Mouse (Mus musculus): ENCODE measurements around the gene Aldh1l1. TPM values are rescaled to one million over a fixed set of nuclear protein-coding genes. Genes with fewer than 3 reads are reported as not detected.

Gene Aldh1l1
- polyA plus RNA-seq, 1 experiment, result 17.9 TPM

- TF ChIP-seq POLR2A (IDR thresholded peaks at IDR 0.05; ENCODE audit: borderline replicate concordance, extremely low read depth, low read depth, low read length), result no peak
- TF ChIP-seq CTCF (IDR thresholded peaks at IDR 0.05; ENCODE audit: insufficient read depth, low read length), result no peak
- WGBS, result 41% methylated on average over 12 of the region's 12 CpGs
- no peak for DNase-seq
- H3K4me1 ChIP-seq (ENCODE audit: control insufficient read depth, insufficient read depth, low read length), result peaks cover 24% of the 10 kb centered on the region
- no peak overlapping the region for H3K4me3 ChIP-seq (replicated peaks; ENCODE audit: extremely low read depth, low read depth, low read length)
Measured at GRCm38 (mm10) chr6:90461771-90462170, 24.5 kb upstream of the Aldh1l1 start.

- Histone ChIP-seq H3K4me1 (ENCODE audit: control insufficient read depth, insufficient read depth, low read length) (peaks cover 29% of the 10 kb centered on the region), H3K4me3 (replicated peaks; ENCODE audit: extremely low read depth, low read depth, low read length) (peak within 1 kb of the TSS; percentile 88)
- WGBS, result 1% methylated on average over 68 of the region's 70 CpGs
- TF ChIP-seq POLR2A (IDR thresholded peaks at IDR 0.05; ENCODE audit: borderline replicate concordance, extremely low read depth, low read depth, low read length) (peak; percentile 49; the same call in 1 of the 2 replicates), CTCF (IDR thresholded peaks at IDR 0.05; ENCODE audit: insufficient read depth, low read length) (no peak)
- peak; percentile 78 for DNase-seq
Measured at GRCm38 (mm10) chr6:90462181-90462706, 24.0 kb upstream of the Aldh1l1 start, which contains the start of gene Klf15. Gene Klf15 (plus strand): TSS chr6:90462576.

DNA sequence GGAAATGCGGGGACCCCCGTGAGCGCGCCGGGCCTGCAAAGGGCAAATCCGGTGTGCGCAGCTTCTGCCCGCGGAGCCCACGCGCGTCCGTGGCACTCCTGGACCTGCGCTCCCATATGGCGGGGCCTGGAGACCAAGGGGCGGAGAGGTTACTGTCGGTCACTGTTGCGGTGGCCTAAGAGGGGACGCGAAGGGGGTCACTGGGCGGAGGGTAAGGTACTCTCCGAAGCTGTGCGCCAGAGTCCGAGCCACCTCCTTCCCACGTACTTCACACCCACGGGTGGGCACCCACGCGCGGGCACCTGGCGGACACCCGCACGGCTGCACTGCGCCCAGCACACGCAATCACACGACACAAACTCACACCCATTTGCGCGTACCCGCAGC is 23.4 kb upstream of the Aldh1l1 start:
- 1% methylated on average over 38 of the region's 38 CpGs for WGBS
- Histone ChIP-seq H3K4me3 (replicated peaks; ENCODE audit: extremely low read depth, low read depth, low read length) (peak overlapping the region; percentile 88), H3K4me1 (ENCODE audit: control insufficient read depth, insufficient read depth, low read length) (peaks cover 33% of the 10 kb centered on the region)
- no peak for TF ChIP-seq CTCF (IDR thresholded peaks at IDR 0.05; ENCODE audit: insufficient read depth, low read length)
- peak; percentile 13; the same call in 1 of the 2 replicates for TF ChIP-seq POLR2A (IDR thresholded peaks at IDR 0.05; ENCODE audit: borderline replicate concordance, extremely low read depth, low read depth, low read length)
- peak; percentile 48 for DNase-seq

DNA sequence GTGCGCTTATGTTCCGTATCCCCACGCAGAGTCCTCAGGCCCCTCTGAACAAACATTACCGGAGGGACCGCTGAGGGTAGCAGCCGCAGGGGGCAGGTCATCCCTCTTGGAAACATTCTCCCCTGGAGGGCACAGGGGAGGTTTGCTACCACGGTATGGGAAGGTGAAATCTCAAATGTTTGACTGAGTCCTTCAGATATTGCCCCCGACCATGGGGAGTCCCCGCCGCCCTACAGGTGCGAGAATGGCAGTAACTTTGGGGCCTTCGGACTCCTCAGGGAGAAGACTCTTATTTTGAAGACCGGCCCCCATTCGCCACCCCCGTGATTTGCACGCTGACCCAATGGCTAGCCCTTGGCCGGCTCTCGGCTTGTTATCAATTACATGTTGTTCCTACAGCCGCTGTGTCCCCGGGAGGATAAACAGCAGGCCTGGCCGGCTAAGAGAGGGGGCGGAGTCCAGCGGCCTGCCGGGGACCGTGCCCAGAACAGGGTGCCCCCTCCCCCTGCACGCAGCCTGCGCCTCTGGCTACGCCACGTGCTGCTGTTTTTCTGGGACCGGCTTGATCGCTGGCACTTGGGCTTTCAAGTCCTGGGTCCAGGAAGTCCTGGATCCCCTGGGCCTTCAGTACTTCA is 22.9 kb upstream of the Aldh1l1 start:
- Histone ChIP-seq H3K4me3 (replicated peaks; ENCODE audit: extremely low read depth, low read depth, low read length) (peak overlapping the region; percentile 88), H3K4me1 (ENCODE audit: control insufficient read depth, insufficient read depth, low read length) (peaks cover 34% of the 10 kb centered on the region)
- WGBS, result under 1% methylated on average over 31 of the region's 31 CpGs
- DNase-seq, result peak; percentile 90
- TF ChIP-seq CTCF (IDR thresholded peaks at IDR 0.05; ENCODE audit: insufficient read depth, low read length) (no peak), POLR2A (IDR thresholded peaks at IDR 0.05; ENCODE audit: borderline replicate concordance, extremely low read depth, low read depth, low read length) (peak; percentile 76; the same call in 1 of the 2 replicates)

DNA sequence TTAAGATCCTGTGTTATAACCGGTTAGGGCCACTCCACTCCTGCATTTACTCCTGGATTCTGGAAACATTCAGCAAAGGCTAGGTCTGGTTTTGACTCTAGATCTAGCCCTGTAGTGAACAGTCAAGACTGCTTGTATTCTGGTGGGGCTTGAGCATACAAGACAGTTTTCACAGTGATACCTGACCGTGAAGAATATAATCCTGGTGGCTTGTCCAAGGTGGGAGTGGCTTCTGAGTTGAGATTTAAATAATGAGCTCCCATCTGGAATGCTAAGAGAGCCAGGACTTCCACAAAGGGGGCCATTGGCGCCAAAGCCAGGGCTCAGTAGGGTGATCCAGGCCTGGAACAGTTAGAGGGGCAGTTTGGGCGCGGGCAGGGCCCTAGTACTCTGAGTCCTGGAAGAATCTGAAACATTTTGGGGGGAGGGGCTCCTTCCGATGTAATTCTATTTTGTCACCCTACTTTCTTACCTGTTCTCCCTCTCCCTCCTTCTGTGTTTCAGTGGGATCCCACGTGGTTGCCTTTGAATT is 22.3 kb upstream of the Aldh1l1 start:
- WGBS, result 49% methylated on average over 7 of the region's 7 CpGs
- TF ChIP-seq CTCF (IDR thresholded peaks at IDR 0.05; ENCODE audit: insufficient read depth, low read length) (no peak), POLR2A (IDR thresholded peaks at IDR 0.05; ENCODE audit: borderline replicate concordance, extremely low read depth, low read depth, low read length) (no peak)
- H3K4me1 ChIP-seq (ENCODE audit: control insufficient read depth, insufficient read depth, low read length), result peaks cover 34% of the 10 kb centered on the region
- peak overlapping the region; percentile 47 for H3K4me3 ChIP-seq (replicated peaks; ENCODE audit: extremely low read depth, low read depth, low read length)
- no peak for DNase-seq

- WGBS, result 91% methylated on average over 11 of the region's 11 CpGs
- TF ChIP-seq POLR2A (IDR thresholded peaks at IDR 0.05; ENCODE audit: borderline replicate concordance, extremely low read depth, low read depth, low read length), result no peak
- no peak for TF ChIP-seq CTCF (IDR thresholded peaks at IDR 0.05; ENCODE audit: insufficient read depth, low read length)
- DNase-seq, result no peak
- Histone ChIP-seq H3K4me3 (replicated peaks; ENCODE audit: extremely low read depth, low read depth, low read length) (no peak overlapping the region), H3K4me1 (ENCODE audit: control insufficient read depth, insufficient read depth, low read length) (peaks cover 37% of the 10 kb centered on the region)
Measured at GRCm38 (mm10) chr6:90465028-90465640, 21.1 kb upstream of the Aldh1l1 start.

DNA sequence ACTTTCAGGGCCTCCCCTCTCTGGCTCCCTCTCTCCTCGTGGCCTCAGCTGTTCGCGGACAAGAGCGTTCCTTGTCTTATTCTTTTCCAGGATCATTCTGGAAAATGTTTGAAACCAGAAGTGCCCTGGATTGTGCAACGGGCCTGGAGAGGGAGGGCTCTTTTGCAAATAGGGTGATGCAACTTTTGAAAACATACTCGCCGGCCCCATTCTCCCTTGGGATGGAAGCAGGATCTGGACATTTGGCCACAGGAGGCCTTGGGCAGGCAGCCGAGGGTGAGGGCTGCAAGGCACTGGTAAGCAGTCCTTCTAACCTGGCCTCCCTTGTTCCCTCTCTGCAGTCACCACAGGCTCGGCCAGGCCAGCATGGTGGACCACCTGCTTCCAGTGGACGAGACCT is 20.1 kb upstream of the Aldh1l1 start:
- Histone ChIP-seq H3K4me3 (replicated peaks; ENCODE audit: extremely low read depth, low read depth, low read length) (no peak overlapping the region), H3K4me1 (ENCODE audit: control insufficient read depth, insufficient read depth, low read length) (peaks cover 43% of the 10 kb centered on the region)
- no peak for TF ChIP-seq CTCF (IDR thresholded peaks at IDR 0.05; ENCODE audit: insufficient read depth, low read length)
- peak; percentile 27; the same call in 1 of the 2 replicates for TF ChIP-seq POLR2A (IDR thresholded peaks at IDR 0.05; ENCODE audit: borderline replicate concordance, extremely low read depth, low read depth, low read length)
- DNase-seq, result peak; percentile 74
- WGBS, result 48% methylated on average over 10 of the region's 10 CpGs

DNA sequence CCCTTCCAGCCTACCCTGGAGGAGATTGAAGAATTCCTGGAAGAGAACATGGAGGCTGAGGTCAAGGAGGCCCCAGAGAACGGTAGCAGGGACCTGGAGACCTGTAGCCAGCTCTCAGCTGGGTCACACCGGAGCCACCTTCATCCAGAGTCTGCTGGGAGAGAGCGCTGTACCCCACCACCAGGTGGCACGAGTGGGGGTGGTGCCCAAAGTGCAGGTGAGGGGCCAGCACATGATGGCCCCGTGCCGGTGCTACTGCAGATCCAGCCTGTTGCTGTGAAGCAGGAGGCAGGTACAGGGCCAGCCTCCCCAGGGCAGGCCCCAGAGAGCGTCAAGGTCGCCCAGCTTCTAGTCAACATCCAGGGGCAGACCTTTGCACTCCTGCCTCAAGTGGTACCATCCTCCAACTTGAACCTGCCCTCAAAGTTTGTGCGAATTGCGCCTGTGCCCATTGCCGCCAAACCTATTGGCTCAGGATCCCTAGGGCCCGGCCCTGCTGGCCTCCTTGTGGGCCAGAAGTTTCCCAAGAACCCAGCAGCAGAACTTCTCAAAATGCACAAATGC is 19.3 kb upstream of the Aldh1l1 start:
- Histone ChIP-seq H3K4me3 (replicated peaks; ENCODE audit: extremely low read depth, low read depth, low read length) (no peak overlapping the region), H3K4me1 (ENCODE audit: control insufficient read depth, insufficient read depth, low read length) (peaks cover 49% of the 10 kb centered on the region)
- no peak for DNase-seq
- 83% methylated on average over 12 of the region's 12 CpGs for WGBS
- no peak for TF ChIP-seq CTCF (IDR thresholded peaks at IDR 0.05; ENCODE audit: insufficient read depth, low read length)
- no peak for TF ChIP-seq POLR2A (IDR thresholded peaks at IDR 0.05; ENCODE audit: borderline replicate concordance, extremely low read depth, low read depth, low read length)

DNA sequence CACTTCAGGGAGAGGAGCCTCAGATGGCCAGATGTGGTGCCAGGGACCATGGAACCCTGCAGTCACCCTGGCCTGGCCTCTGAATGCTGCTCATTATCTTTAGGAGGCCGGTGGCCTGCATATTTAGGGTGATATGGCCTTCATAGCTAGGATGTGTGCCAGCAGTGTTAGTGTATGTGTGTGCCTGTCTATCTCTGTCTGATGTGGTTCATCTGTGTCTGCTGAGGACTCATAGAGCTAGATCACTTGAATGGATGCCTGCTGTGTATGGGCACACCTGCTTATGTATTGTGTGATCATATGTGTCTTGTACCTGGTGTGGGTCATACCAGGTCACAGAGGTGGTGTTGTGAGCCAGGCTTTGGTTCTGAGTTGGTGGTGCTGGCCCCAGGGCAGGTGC is 18.0 kb upstream of the Aldh1l1 start:
- Histone ChIP-seq H3K4me3 (replicated peaks; ENCODE audit: extremely low read depth, low read depth, low read length) (no peak overlapping the region), H3K4me1 (ENCODE audit: control insufficient read depth, insufficient read depth, low read length) (peaks cover 55% of the 10 kb centered on the region)
- no peak for DNase-seq
- TF ChIP-seq CTCF (IDR thresholded peaks at IDR 0.05; ENCODE audit: insufficient read depth, low read length) (no peak), POLR2A (IDR thresholded peaks at IDR 0.05; ENCODE audit: borderline replicate concordance, extremely low read depth, low read depth, low read length) (no peak)
- 61% methylated on average over 1 of the region's 1 CpGs for WGBS
